Mouse (Mus musculus) CH12.LX (cell line): Measurements from ENCODE around the gene Lgals8.

Experiments
- CTCF ChIP-seq, 2 experiments: IDR thresholded peaks in 1 of 2; conservative IDR thresholded peaks in 1 of 2; 2 replicates each; pipeline ENCODE4 v1.5.1; 2011 to 2012; ENCODE audit warnings: low read depth in 2 of 2, low read length in 2 of 2, improper control_type of control experiment in 1 of 2, inconsistent platforms in 1 of 2, mild to moderate bottlenecking in 1 of 2, moderate library complexity in 1 of 2
- HCFC1 ChIP-seq: IDR thresholded peaks from 2 replicates; pipeline ENCODE4 v1.6.1; 2012; ENCODE audit warnings: low read depth, mild to moderate bottlenecking, inconsistent platforms, low read length, improper control_type of control experiment
- KAT2A ChIP-seq: IDR thresholded peaks from 2 replicates; pipeline ENCODE4 v1.6.1; 2012; ENCODE audit warnings: low read length, improper control_type of control experiment, inconsistent platforms; ENCODE audit not compliant: insufficient replicate concordance
- MAX ChIP-seq: IDR thresholded peaks from 2 replicates; pipeline ENCODE4 v1.6.1; 2011; ENCODE audit warnings: low read length, improper control_type of control experiment
- NRF1 ChIP-seq: IDR thresholded peaks from 2 replicates; pipeline ENCODE4 v1.6.1; 2014; ENCODE audit warnings: low read depth, mild to moderate bottlenecking, inconsistent platforms, low read length, improper control_type of control experiment, moderate library complexity

DNA sequence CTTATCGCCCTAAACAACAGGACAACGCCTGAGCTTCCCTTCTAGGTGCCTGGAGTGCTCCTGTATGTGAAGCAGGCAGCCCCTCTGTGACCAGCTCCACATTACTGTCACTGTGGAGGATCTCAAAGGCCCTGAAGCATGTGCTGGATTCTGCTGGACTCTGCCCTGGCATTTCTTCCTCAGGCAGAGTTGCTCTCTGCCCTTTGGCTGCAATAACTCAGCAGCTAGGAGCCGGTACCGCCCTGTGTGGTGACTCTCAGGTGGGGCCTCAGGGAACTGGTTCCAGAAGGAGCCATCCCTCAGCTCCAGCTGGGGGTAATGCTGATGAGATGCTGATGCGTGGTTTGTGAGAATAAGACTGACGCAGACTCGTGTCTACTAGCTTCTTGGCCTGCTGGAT, 8.0 kb downstream of the Lgals8 start:
- TF ChIP-seq NRF1 (no peak), CTCF (conservative IDR thresholded peaks at IDR 0.05 in 1 of 2, IDR thresholded peaks at IDR 0.05 in 1 of 2; ENCODE audit: low read depth in 2 of 2, low read length in 2 of 2) (no peak), MAX (no peak), HCFC1 (no peak), KAT2A (no peak)
